Mouse (Mus musculus) ovary, postnatal 10 days (tissue): ENCODE results near the gene Ang4.
"Not testable (repeated sequence)": the region's sequence is repeated elsewhere in the genome, so short reads cannot be mapped to it uniquely, and the experiment has no call there.

ENCODE experiments used
- DNase-seq: peaks from one replicate; pipeline ENCODE4 v3.0.0; 2022; ENCODE audit warnings: low spot score

The Ang4 gene

DNA sequence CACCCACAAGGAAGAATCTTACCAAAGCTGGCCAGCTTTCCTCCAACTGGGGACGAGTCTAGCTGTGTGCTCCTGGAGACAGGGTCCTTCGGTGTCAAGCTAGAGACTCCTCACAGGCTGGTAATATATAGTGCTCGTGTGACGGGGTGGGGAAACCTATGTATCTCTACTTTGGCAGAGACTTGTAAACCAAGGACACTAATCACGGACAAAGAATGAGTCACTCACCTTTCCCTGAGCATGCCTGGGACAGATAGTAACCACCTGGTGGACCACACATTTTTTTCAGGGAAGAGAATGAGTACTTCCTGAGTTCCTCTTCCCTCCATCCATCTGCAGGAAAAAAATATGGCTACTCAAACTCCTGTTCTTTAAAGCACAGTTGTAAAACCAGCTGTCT is at the start of gene Ang4:
TSS of gene Ang4 (minus strand) at position 101 of the 400 bp plus-strand sequence.
- DNase-seq = no peak

DNA sequence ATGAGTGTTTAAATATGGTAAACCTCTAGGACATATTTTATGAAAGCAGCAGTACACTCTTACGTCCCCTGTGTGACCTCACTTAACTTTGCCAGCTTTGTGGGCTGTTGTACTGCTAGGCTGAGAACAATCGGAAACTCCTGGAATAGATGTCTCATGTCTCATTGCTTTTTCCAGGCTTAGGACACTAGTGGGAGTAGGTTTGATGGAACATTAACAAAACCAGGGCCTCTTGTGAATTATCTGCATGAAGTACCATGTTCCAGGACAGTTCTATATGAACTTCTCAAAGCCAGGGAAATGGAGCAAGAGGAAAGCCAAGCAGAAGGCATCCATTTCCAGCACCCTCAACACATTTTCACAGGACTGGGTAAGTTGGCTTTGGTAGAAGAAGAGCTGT is 26.4 kb upstream of the Ang4 start, which contains the start of gene AY358078:
TSS of gene AY358078 (plus strand) at position 301 of the 400 bp plus-strand sequence.
- DNase-seq = no peak

DNA sequence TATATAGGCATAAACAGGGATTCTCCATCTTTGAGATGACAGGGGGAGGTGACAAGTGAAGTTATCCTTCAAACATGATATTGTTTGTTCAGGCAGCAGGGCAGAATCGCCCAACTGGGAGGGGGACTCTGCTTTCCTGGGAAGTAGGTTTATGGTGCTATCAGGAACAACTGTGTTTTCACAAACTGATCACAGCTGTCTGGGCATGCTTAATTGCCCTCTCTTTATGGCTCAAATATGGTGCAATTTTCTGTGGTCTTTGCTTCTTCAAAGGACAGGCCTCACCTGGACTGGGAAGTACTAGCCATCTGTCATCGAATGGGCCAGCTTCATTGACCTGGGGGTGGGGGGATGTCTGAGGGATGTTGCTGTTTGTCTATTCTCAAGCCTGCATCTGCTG is 20.7 kb upstream of the Ang4 start:
- no peak for DNase-seq

DNA sequence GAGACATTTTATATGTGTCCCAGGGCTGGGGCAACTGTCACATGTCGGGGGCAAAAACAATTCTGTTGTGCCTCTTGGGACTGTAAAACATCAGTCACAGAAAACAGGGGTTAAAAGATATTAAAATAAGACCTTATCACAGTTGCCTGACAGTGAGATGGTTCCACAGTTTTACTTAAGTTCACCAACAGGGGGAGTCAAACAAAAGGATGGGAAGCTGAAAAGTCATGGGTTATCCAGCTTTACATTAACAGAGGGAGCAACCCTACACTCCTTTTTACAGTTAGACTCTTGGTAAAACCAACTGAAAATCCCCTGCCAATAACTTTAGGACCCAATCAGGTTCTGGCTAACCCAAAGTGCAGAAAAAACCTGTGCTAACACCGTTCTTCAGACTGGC is 15.8 kb upstream of the Ang4 start:
- no peak for DNase-seq

DNA sequence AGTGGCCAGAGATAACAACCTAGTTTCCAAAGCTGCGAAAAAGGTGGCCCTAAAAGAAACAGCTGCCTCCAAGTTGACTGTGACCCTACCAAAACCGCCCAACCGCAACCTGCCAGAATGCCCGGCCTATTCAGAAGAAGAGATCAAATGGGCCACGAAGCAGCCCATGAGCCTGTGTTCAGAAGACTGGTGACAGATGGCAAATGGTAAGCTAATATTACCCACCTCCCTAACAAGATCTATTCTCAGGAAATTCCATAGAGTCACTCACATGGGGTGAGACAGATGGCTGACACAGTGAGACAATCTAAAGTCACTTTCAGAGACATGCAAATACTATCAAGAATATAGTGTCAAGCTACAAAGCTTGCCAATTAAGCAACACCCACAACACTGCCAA is 13.7 kb upstream of the Ang4 start:
- no peak for DNase-seq

DNA sequence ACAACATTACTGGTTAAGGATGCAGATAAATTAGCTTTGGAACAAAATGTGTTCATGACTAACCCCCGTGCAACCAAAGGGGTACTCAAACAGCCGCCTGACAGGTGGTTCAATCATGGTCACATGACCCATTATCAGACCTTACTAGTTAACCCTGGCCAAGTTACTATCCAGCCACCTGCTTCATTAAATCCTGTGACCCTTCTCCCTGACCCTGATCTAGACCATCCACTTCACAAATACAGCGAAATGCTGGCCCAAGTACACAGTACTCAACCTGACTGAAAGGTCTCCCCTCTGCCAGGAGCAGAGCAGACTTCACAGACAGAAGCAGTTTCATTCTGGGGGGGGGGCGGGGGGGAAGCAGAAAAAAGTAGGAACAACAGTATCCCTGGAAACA is 12.9 kb upstream of the Ang4 start:
- DNase-seq = no peak

DNA sequence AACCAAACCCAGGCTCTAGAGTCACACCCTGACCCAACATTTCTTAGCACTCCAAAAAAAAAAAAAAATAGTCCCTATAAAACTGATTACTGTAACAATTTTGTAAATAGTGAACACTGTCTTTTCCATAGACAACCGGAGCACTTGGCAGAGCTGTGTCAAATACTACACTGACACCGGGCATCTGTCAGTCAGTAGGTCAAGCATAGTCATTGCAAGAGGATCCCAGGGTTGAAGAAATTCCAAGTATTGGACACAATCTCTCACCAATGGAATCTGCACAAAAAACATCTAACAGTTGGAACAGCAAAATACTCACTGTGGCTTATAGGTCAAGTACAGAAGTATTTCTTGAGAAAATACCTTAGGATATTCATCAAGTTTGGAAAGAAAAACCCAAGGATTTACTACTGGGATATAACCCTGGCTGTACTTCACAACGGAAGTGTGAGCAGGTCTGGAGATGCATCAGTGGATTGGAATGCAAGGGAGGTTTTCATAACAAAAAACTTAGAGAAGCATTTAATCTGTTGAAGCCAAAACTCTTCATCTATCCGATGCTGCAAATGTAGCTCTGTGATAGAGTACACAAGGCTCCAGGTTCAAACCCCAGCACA is 5.6 kb upstream of the Ang4 start:
- no peak for DNase-seq

DNA sequence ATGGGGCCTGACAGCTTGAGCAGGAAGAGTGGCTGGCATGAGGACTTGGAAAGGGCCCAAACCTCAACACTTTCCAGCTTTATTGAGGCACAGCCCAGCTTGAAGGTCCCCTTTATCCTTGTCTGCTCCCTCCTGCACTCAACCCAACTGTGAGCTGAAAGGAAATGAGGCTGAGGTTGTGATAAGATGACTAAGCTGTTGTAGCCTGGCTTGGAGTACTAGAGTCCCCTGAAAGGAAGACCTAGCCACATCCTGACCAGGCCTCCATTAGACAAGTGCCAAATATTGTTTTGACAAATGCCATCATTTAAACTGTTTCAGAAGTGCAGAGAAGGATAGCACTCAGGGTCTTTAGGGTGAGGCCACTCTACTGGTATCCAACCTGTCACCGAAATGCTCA is 4.4 kb upstream of the Ang4 start:
- DNase-seq = no peak

DNA sequence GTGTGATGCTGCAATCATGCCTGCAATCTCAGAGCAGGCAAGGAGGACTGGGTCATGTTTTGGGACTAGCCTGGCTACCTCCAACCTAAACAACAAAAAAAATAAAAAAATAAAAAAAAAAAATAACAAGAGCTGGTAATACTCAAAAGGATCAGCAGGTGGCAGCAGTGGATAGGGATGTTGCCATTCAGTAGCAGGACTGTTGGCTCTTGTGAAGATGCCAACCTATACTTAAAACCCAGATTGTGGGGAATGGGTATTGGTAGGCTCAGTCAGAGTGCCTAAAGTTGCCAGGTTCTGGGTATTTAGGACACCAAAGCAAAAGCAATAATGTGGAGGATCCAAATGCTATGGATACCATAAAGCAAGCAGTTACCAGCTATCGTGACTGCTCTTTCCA is 2.0 kb downstream of the Ang4 start:
- DNase-seq = not testable (repeated sequence)

DNA sequence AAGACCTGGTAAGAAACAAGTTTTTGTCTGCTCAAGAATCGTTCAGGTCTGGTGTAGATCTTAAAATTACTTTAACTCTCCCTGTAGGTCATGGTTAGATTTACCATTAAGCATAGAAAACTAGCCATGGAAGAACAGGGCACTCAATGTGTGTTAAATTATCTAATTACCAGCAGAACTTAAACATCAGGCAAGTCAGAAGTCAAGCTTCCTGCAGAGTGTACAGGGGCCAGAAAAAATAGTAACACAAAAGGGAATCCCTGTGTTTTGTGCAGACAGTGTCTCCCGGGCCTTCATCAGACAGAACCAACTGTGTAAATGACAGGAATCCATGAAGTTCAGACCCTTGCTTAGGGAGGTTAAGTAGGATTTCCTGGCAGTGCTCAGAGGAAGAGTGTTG is 17.4 kb downstream of the Ang4 start:
- no peak for DNase-seq

DNA sequence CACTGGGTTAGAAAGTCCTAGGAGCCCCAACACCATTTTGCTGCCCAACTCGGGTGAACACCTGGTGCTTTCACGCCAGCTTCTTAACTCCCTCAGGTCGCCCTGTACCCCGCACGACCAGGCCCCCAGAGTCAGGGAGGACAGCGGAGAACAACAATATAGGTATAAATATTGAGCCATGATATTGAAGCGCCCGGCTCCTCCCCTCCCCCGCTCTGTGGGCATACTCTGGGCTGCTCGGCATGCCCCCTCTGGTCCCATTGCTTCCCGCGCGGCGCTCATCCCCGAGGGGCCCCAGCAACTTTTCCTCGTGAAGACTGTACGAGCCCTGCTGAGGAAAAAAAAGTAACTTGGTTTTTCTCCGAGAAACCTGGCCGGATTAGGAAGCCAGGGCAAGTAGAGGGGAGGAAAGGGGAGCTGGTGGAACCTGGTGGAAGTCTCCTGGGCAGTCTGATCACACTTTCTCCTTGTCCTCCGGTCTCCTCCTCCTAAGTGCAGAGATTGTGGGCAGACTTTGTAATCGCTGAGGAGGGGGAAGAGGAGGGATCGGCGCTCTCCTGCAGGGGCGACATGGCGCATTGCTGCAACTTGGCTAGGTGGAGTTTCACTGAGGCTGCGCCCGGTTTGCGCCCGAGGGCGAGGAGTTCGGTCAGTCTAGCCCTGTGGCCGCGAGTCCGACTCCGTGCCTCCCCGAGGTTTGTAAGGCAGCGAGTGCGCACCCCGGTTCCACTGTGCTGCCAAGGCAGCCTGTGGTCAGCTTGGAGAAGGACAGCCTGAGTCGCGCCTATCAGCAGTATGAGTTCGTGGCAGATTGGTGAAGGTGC is 32.8 kb downstream of the Ang4 start:
- no peak for DNase-seq

DNA sequence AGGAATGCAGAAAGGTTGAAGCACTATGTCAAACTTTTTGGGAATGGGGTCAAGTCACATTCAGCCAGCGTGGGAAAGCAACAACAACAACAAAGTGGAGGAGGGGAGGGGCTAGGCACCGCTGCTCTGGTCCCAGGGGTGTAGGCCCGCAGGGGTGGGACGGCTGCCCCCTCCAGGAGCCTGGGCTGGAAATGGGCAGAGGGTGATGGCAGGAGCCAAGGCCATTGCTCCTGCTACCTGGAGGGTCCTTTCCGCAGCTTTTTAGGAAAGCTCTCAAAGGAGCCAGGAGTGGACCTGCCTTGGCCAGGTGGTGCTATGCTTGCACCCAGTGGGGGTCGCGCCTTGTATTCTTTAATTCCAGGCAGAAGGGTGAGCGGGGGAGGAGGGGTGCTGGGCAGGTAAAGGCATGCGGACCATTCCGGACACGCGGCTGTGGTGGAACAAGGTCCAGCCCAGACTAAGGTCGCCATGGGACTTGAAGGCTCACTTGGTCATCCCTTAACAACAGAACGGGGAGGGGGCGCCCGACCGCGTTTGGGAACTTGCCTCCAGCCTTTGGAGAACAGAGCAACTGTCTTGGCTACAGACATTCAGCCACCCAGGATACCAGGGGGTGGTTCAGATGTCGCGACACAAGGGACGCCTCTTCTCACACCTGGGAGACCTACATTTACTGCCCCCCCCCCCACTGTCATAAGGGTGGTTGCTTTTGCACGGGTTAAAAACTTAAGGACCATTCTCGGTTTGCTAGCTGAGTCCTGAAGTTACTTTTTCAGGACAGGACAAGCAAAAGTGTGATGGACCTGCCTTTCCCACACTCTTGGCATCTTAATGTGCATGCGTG is 34.0 kb downstream of the Ang4 start:
- no peak for DNase-seq

DNA sequence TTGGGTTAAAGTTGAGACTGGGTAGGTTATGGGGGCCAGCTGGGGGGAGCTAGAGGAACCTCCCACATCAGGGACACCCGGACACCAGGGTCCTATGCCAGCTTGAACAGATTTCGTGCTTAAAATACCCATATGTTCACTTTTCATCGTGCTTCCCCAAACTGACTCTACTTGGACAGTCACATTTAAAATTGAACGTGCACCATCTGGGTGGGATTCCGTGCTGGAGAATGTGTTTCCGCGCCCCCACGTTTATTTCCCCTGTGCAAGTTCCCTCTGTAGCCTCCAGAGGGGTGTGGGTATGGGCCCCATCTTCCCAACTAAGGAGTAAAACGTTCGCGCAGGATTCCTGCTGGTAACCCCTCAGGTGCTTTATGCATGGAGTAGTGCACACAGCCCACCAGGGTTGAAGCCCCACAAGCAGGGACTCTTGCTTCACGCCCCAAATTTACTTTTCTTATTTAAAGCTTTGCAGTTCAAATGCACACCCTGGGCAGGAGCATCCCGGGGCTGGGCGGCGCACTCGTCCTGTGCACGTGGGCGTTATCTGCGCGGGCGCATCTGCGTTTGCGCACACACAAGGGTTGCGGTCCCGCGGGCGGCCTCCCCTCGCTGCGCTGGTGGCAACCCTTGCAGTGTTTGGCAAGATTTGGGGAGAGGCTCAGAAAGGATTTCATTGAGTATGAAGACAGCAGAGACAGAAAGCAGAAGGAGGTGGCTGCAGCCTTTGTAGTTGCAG is 34.8 kb downstream of the Ang4 start:
- DNase-seq = no peak

DNA sequence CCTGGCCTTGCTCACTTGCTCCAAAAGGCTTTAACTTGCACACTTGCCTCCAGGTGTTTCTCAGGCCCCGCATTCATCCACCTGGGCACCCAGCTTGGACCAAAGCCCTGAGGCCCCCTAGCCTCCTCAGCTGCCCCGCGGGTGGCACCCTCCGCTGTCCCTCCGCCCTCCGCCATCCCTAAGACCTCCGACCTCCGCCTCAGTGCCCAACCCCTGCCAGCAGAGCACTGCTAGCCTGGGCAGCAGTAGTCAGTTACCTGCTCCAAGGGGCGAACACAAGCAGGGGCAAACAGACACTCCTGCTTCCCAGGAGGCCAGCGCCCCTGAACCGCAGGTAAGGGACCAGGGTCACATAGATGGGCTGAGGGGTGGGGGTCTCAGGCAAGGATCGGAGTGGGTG is 35.4 kb downstream of the Ang4 start:
- no peak for DNase-seq

DNA sequence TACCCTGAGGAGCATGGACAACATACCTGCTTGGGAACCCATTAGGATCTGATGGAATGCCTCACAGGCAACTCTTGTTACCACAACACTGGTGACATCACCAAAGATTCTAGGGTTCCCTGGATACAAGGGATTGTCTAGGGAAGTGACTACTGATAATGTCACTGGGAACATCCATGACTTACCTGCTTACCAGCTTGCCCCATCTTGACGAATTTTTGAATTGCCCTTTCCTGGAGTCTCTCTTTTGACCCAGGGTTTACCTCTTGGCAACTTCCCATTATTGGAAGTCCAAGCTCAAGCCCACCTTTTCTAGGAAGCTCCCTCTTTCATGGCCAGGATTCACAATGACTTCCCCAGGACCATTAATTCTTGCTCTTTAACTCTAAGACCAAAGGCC is 56.3 kb downstream of the Ang4 start, which contains the start of gene Gm5800:
TSS of gene Gm5800 (minus strand) at position 101 of the 400 bp plus-strand sequence.
- no peak for DNase-seq
